Mouse (Mus musculus): Measurements from ENCODE around the gene Olfr1291-ps1. TPM values are rescaled to one million over a fixed set of nuclear protein-coding genes. Genes with fewer than 3 reads are reported as not detected.

The Olfr1291-ps1 gene
- not detected for total RNA-seq (2023)

GRCm38 (mm10) chr2:111496880-111497279 lies at the start of gene Olfr1291-ps1:
Gene Olfr1291-ps1 (plus strand): TSS chr2:111497180.

GRCm38 (mm10) chr2:111448842-111449241 lies 48.1 kb upstream of the Olfr1291-ps1 start, which contains the start of gene Olfr1287:
Gene Olfr1287 (plus strand): TSS chr2:111449142.

GRCm38 (mm10) chr2:111473801-111474200 lies 23.2 kb upstream of the Olfr1291-ps1 start, which contains the start of gene Olfr1288:
Gene Olfr1288 (plus strand): TSS chr2:111474101.

GRCm38 (mm10) chr2:111480519-111480918 lies 16.5 kb upstream of the Olfr1291-ps1 start, which contains the start of gene Olfr1289:
Gene Olfr1289 (plus strand): TSS chr2:111480819.

GRCm38 (mm10) chr2:111493729-111494128 lies 3.3 kb upstream of the Olfr1291-ps1 start, which contains the start of gene Olfr1290:
Gene Olfr1290 (minus strand): TSS chr2:111493829.

GRCm38 (mm10) chr2:111524903-111525302 lies 27.9 kb downstream of the Olfr1291-ps1 start, which contains the start of gene Olfr1293-ps:
Gene Olfr1293-ps (plus strand): TSS chr2:111525203.

GRCm38 (mm10) chr2:111540191-111540590 lies 43.2 kb downstream of the Olfr1291-ps1 start, which contains the start of gene Olfr1294:
Gene Olfr1294 (minus strand): TSS chr2:111540291.

Other genes with a start within 250 kb of the Olfr1291-ps1 start
- not detected for gene Olfr1276, start 242.7 kb upstream of the Olfr1291-ps1 start, total RNA-seq (2023)
- gene Olfr1277, start 223.1 kb upstream of the Olfr1291-ps1 start, total RNA-seq (2023), result not detected
- not detected for gene Olfr1278, start 207.0 kb upstream of the Olfr1291-ps1 start, total RNA-seq (2023)
- gene Olfr1279, start 196.5 kb upstream of the Olfr1291-ps1 start, total RNA-seq (2023), result not detected
- gene Olfr1280, start 183.2 kb upstream of the Olfr1291-ps1 start, total RNA-seq (2023), result not detected
- not detected for gene Olfr1281, start 170.7 kb upstream of the Olfr1291-ps1 start, total RNA-seq (2023)
- not detected for gene Olfr1282, start 161.1 kb upstream of the Olfr1291-ps1 start, total RNA-seq (2023)
- not detected for gene Olfr1283, start 130.4 kb upstream of the Olfr1291-ps1 start, total RNA-seq (2023)
- gene Olfr1284, start 121.7 kb upstream of the Olfr1291-ps1 start, total RNA-seq (2023), result under 1 TPM in 1 of 2 experiments, not detected in 1; 0.20 TPM
- not detected for gene Olfr1286, start 74.1 kb upstream of the Olfr1291-ps1 start, total RNA-seq (2023)
- gene Olfr1287, start 48.0 kb upstream of the Olfr1291-ps1 start, total RNA-seq (2023), result not detected
- not detected for gene Olfr1288, start 23.1 kb upstream of the Olfr1291-ps1 start, total RNA-seq (2023)
- gene Olfr1289, start 16.4 kb upstream of the Olfr1291-ps1 start, total RNA-seq (2023), result not detected
- not detected for gene Olfr1290, start 3.4 kb upstream of the Olfr1291-ps1 start, total RNA-seq (2023)
- not detected for gene Olfr1293-ps, start 28.0 kb downstream of the Olfr1291-ps1 start, total RNA-seq (2023)
- not detected for gene Olfr1294, start 43.1 kb downstream of the Olfr1291-ps1 start, total RNA-seq (2023)
- gene Olfr1295, start 72.5 kb downstream of the Olfr1291-ps1 start, total RNA-seq (2023), result not detected
- gene Olfr1297, start 129.3 kb downstream of the Olfr1291-ps1 start, total RNA-seq (2023), result not detected
- gene Olfr1298, start 152.0 kb downstream of the Olfr1291-ps1 start, total RNA-seq (2023), result not detected
- not detected for gene Olfr1299, start 164.2 kb downstream of the Olfr1291-ps1 start, total RNA-seq (2023)